Mouse (Mus musculus): ENCODE results near the gene Chp2. TPM values are rescaled to one million over a fixed set of nuclear protein-coding genes. Genes with fewer than 3 reads are reported as not detected.

Gene Chp2
- polyA plus RNA-seq, 1 experiment from 2014 or later = 0.31 TPM

Other genes starting within 250 kb of the Chp2 start
- 21.4 and 22.1 TPM in 2 replicates for gene Cog7, start 237.8 kb upstream of the Chp2 start, polyA plus RNA-seq (2015; fragmentation: Nextera tagmentation; extraction: Ambion mirVana)
- gene Gga2, start 198.3 kb upstream of the Chp2 start, polyA plus RNA-seq (2015; fragmentation: Nextera tagmentation; extraction: Ambion mirVana) = 66.7 and 69.4 TPM in 2 replicates
- 61.3 and 65.2 TPM in 2 replicates for gene Ubfd1, start 152.3 kb upstream of the Chp2 start, polyA plus RNA-seq (2015; fragmentation: Nextera tagmentation; extraction: Ambion mirVana)
- 11.6 and 12.7 TPM in 2 replicates for gene Ears2, start 152.2 kb upstream of the Chp2 start, polyA plus RNA-seq (2015; fragmentation: Nextera tagmentation; extraction: Ambion mirVana)
- 525 and 527 TPM in 2 replicates for gene Ndufab1, start 117.6 kb upstream of the Chp2 start, polyA plus RNA-seq (2015; fragmentation: Nextera tagmentation; extraction: Ambion mirVana)
- 8.0 and 8.7 TPM in 2 replicates for gene Palb2, start 86.5 kb upstream of the Chp2 start, polyA plus RNA-seq (2015; fragmentation: Nextera tagmentation; extraction: Ambion mirVana)
- 155 and 160 TPM in 2 replicates for gene Dctn5, start 86.5 kb upstream of the Chp2 start, polyA plus RNA-seq (2015; fragmentation: Nextera tagmentation; extraction: Ambion mirVana)
- gene Plk1, start 60.1 kb upstream of the Chp2 start, polyA plus RNA-seq (2015; fragmentation: Nextera tagmentation; extraction: Ambion mirVana) = 50.9 and 62.2 TPM in 2 replicates
- 0.47 and 0.97 TPM in 2 replicates for gene Ern2, start 33.3 kb upstream of the Chp2 start, polyA plus RNA-seq (2015; fragmentation: Nextera tagmentation; extraction: Ambion mirVana)
- 42.9 and 48.6 TPM in 2 replicates for gene Prkcb, start 69.3 kb downstream of the Chp2 start, polyA plus RNA-seq (2015; fragmentation: Nextera tagmentation; extraction: Ambion mirVana)